Mouse (Mus musculus) testis, adult 2 months (tissue): ENCODE results near the gene Dmpk.

Experiments
- CTCF ChIP-seq: fragments of 200-500 bp; IDR thresholded peaks from 2 replicates; pipeline ENCODE4 v1.5.1; 2012; ENCODE audit warnings: low read depth, mild to moderate bottlenecking, inconsistent platforms, low read length, moderate library complexity; ENCODE audit not compliant: control insufficient read depth, insufficient read depth, insufficient replicate concordance
- POLR2A ChIP-seq: fragments of 200-500 bp; IDR thresholded peaks from 2 replicates; pipeline ENCODE4 v1.6.1; 2012; ENCODE audit warnings: low read depth, mild to moderate bottlenecking, inconsistent platforms, low read length, moderate library complexity; ENCODE audit not compliant: control insufficient read depth

DNA sequence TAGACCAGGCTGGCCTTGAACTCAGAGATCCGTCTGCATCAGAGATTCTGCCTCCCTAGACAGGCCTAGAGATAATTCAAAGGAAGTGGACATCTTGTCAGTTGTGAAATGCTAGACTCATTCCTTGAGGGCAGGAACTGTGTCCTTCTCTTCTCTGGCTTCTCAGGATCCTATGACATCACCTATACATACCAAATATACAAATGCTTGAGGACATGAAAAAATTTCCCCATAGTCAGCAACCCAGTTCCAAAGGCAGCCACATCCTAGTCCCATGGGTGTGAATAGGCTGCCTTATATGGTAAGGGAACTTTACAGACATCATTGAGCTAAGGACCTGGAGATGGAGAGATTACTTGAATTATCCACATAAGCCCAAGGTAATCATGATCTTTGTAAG is 25.9 kb downstream of the Dmpk start:
- TF ChIP-seq CTCF, result no peak
- TF ChIP-seq POLR2A, result no peak
